Mouse (Mus musculus): ENCODE results near the gene Nfxl1.
"Not testable (repeated sequence)": the region's sequence is repeated elsewhere in the genome, so short reads cannot be mapped to it uniquely, and the experiment has no call there.

Nfxl1 gene

GRCm38 (mm10) chr5:72559544-72560049 is at the start of gene Nfxl1:
Nfxl1 (minus strand) TSS chr5:72559684.
- DNase-seq (ENCODE audit: low read depth, low spot score): peak; percentile 100

DNA sequence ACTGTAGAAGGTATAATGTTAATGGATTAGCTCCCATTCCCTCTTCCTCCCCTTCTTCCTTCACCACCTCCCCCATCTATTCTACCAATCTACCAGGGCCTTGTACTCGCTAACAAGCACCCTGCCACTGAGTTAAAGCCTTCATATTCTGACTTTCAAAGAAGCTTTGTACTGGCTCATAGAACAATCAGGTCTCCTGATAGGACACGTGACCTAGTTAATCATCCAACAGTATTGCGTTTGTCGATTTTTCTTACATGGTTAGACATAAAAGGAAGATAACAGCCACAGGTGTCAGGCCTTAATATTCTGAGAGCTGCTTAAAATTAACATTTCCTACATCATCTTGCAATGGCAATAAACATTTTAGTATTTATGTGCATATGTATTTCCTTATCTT is 43.7 kb upstream of the Nfxl1 start:
- DNase-seq (ENCODE audit: low read depth, low spot score): no peak

- DNase-seq (ENCODE audit: low read depth, low spot score): no peak
Measured at GRCm38 (mm10) chr5:72601006-72601405, 41.5 kb upstream of the Nfxl1 start.

- DNase-seq (ENCODE audit: low read depth, low spot score): no peak
Measured at GRCm38 (mm10) chr5:72587192-72587681, 27.8 kb upstream of the Nfxl1 start, which contains the start of gene Gm5868. Gm5868 (minus strand) TSS chr5:72587551.

DNA sequence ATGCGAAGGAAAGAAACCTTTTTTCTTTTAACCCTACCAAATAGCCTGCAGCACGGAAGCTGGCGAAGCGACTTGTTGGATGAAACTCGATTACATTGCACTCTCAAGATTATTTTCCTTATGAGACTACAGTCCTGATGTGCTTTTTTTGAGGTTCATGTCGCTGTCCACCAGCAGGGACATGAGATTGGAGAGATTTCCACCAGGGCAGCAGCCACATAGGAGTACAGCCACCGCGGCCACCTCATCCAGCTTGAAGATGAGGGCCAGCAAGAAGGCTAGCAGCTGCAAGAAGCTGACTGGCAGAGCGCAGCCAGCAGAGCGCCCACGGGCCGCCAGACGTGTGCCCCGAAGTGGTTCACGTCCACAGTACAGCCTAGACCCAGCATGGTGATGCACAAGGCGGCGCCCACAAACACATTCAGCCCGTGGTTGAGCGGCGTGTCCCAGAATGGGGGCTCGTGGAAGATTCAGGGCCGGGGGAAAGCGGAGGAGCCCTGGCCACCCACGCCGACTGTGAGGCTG is 27.2 kb upstream of the Nfxl1 start:
- DNase-seq (ENCODE audit: low read depth, low spot score): not testable (repeated sequence)

- DNase-seq (ENCODE audit: low read depth, low spot score): not testable (repeated sequence)
Measured at GRCm38 (mm10) chr5:72586122-72586521, 26.6 kb upstream of the Nfxl1 start.

DNA sequence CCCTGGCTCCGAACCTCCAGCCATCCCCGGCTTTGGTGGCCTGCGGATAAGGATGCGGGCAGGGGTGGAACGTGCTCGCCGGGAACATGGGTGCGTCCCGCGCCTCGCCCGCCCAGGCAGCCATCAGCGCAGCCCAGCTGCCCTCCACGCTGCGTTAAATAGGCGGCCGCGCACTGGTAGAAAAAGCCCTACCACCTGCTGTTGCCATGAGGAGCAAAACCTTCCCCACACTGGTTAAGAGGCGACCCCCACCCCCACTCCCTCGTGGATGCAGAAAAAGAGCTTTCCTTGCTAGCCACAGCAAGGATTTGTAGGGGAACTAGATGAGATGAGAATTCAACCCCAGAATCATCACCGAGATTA is 21.5 kb upstream of the Nfxl1 start, which contains the start of gene Zar1:
Gene Zar1, minus strand, starts transcription at position 285 of the 363 bp plus-strand sequence.
- not testable (repeated sequence) for DNase-seq (ENCODE audit: low read depth, low spot score)

GRCm38 (mm10) chr5:72580088-72580969 is 20.8 kb upstream of the Nfxl1 start:
- DNase-seq (ENCODE audit: low read depth, low spot score): not testable (repeated sequence)

DNA sequence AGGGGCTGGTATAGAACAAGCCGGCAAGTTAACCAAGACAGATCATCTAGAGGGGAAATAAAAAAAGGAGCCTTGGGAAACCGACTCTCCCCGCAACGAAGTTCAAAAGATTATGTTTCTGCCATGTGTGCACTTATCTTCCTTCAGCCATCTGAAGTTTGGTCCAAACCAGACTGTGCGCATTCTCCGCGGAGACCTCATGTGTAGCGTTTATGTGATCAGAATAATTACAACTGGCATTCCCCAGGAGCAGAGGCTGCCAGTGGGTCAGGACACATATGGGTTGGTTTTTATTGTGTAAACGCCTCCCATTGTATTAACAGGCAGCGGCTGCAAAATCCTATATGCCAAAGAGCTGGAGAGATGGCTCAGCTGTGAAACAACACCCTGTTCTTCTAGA is 20.1 kb upstream of the Nfxl1 start:
- DNase-seq (ENCODE audit: low read depth, low spot score): not testable (repeated sequence)

- no peak for DNase-seq (ENCODE audit: low read depth, low spot score)
Measured at GRCm38 (mm10) chr5:72565621-72566020, 6.1 kb upstream of the Nfxl1 start.

GRCm38 (mm10) chr5:72563183-72563582 is 3.7 kb upstream of the Nfxl1 start:
- DNase-seq (ENCODE audit: low read depth, low spot score): not testable (repeated sequence)

GRCm38 (mm10) chr5:72560976-72561628 is 1.6 kb upstream of the Nfxl1 start:
- DNase-seq (ENCODE audit: low read depth, low spot score): no peak

DNA sequence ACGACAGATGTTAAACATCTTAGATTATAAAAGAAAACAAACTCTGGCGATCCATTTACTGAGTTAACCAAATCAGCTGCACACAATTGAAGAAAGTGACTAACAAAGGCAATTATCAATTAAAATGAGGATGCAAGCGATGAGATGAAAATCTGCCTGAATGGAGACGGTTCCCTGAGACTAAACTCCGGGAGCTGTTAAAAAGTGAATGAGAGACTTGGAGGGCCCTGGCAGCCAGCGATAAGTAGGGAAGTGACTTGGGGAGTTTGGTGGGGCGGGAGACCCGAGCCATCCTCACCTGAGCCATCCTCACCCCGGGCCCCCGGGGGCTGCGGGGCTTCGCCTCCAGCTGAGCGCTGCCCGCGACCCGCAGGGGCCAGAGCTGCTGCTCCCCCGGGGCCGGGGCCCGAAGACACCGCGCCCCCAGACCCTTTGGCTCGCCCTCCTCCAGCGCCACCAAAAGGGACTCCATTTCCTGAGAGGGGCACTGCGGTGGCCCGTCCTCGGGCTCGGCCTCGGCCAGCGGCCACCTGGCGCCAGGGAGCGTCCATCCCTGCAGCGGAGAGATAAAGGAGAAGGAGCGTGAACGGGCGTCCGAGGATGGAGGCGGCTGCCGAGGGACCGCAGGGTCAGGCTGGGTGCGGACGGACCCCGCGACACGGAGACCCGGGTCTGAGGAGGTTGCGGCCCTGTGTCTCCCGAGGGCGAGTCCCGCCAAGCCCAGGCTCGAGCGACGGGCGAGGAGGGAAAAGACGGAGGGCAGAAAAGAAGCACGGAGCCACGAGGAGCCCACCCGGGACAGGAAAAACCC is 563 bp downstream of the Nfxl1 start:
- DNase-seq (ENCODE audit: low read depth, low spot score): no peak

DNA sequence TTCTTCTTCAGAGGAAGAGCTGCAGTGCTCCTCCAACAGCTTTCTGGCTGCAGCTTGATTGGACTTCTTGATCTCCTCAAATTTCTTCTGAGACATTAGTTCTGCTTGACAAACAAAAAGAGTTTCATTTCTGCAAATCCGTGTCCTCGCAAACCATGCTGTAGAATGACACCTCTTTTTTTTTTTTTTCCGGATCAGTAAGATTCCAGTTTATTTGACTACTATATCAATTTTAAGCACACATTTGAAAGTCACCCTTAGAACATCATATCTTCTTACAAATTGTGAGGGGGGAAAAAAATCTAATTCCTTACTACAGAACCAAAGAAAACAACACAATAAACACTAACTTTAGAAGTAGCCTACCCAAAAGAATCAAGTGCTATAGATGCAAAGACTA is 3.2 kb downstream of the Nfxl1 start:
- DNase-seq (ENCODE audit: low read depth, low spot score): no peak

DNA sequence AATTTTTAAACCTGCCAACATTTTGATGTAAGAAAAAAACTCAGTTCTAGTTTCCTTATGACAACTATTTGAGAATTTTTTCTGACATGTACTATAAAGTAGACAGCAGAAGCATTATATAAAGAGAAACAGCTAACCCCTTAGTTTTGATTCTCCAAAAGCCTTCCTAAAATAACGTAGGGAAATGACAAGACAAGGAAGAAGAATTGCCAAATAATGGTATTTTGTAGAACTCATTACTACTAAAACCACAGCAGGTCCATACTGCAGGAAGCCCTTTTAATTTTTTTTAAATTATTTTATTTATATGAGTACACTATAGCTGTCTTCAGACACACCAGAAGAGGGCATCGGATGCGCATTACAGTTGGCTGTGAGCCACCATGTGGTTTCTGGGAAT is 8.3 kb downstream of the Nfxl1 start:
- no peak for DNase-seq (ENCODE audit: low read depth, low spot score)

GRCm38 (mm10) chr5:72528896-72529295 is 30.6 kb downstream of the Nfxl1 start:
- no peak for DNase-seq (ENCODE audit: low read depth, low spot score)

- DNase-seq (ENCODE audit: low read depth, low spot score): no peak
Measured at GRCm38 (mm10) chr5:72513808-72514207, 45.7 kb downstream of the Nfxl1 start.

GRCm38 (mm10) chr5:72505740-72506139 is 53.7 kb downstream of the Nfxl1 start:
- DNase-seq (ENCODE audit: low read depth, low spot score): peak; percentile 14

DNA sequence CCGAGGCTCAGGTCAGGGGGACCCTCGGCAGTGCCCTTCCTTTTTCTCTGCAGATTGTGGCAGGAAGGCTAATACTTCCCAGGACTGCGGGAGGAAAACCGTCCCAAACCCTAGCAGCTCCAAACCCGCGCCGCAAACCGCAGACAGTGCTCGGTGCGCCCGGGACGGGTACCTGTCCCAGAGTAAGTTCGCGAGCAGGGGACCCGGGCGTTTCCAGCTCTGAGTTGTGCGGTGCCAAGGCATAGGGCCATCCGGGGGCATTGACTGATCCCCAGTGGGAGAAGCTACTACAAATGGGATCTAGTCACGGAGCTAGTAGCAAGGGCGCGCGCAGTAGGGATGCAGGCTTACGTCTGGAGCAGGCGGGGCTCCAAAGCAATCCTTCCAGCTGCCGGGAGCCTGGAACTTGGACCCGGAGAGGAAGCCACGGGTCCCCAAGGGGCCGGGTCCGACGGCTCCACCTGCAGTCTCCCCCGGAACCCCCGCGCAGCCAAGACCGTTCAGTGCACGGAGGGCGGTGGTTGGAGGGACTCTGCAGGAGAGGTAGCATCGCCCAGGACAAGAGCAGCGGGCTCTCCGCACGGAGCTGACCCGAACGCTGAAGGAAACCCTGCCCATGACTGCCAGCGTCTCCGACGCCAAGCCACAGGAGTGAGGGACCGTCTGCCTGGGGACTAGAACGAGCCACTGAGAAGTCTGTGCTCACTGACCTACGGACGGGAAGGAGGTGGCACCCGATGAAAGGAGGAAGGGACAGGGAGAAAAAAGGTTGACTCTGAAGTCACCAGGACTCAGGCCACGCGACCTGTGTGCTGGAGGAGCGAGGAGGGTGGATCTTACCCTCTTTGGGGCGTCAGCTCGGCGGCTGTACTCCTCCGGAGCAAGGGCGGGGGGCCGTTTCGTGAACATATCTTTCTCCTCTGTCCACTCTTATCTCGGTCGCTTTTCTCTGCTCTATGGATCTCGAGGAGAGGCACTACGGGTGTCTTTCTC is 55.7 kb downstream of the Nfxl1 start, which contains the start of gene Corin:
Gene Corin, minus strand, starts transcription at position 943 of the 993 bp plus-strand sequence.
- no peak for DNase-seq (ENCODE audit: low read depth, low spot score)

DNA sequence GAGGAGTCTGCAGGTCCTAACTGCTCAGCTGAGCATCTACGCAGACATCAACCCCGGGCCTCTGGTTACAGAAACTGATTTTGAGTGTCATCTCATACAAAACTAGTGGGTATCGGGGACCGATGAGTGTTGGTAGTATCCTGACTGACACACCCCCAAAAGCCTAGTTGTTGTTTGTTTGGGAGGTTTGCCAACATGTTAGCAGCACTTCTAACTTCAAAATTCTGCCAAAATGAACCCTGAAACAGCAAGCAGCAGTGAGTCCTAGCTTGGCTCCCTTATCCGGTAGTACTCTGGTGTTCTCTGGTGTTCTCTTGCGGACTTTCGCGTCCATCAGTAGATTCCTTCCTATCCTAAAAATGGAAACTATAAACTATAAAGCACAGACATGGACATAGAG is 56.7 kb downstream of the Nfxl1 start:
- no peak for DNase-seq (ENCODE audit: low read depth, low spot score)

Data from retina, postnatal 7 days (tissue).